Mouse (Mus musculus) mouse embryonic stem cell (cell line): ENCODE data around the gene Cd164l2.

Experiments
- in situ Hi-C, 2 experiments: fragments of 300-500 bp; cut with MboI; formaldehyde crosslinking; loops; 1 replicate in 1 of 2; 3 replicates in 1 of 2; pipeline ENCODE4 v1.14.3; 2019 to 2020; ENCODE audit warnings: low sequenced_read_pairs in 2 of 2, low pct_unique_long_range_greater_than_20kb in 1 of 2, mixed read lengths in 1 of 2; ENCODE audit not compliant: unreplicated experiment in 1 of 2

Gene Cd164l2

DNA sequence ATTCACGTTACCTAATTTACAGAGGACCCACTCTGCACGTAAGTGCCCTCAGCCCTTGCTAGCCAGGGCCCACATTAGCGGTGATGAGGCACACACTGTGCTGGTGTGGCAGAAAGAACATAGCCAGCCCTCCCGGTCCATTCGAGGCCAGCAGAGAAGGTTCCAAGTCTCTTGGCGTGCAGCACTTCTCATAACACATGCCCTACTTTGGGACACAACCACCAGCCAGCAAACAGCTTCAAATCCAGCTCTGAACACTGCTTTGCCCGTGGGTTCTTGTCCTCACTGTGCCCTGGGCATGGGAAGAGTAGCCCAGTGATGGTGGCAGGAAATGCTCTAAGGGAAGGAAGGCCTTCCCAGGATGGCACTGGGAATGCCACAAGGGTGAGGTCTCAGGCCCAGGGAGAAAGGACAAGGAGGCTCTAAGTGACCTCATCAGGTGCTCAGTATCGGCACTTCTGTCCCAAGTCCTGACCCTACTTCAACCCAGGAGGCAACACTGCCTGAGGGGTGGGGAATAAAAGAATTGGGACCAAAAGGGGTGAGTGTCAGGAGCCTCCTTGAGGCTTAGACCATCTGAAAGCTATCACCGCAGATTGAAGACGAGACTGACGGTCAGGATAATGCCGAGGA is 54.4 kb downstream of the Cd164l2 start:
- in situ Hi-C loops, result no loop called here

DNA sequence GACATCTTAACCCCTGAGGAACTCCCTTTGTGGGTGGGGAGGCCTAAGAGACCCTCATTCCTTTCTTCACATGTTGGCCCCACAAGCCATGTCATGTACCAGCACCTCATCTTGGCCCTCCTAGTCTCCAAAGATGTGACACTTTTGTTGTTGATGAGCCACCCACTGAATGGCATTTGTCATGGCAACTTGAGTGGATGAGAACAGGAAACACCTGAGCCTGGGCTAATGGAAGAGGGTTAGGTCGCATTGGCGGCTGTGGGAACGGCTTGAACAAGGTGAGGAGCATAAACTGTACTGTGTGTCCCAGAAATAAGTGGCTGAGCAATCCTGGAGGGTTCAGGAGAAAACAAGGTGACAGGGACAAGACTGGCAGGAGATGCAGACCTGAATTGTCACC is 57.0 kb downstream of the Cd164l2 start:
- in situ Hi-C loops, result no loop called here

DNA sequence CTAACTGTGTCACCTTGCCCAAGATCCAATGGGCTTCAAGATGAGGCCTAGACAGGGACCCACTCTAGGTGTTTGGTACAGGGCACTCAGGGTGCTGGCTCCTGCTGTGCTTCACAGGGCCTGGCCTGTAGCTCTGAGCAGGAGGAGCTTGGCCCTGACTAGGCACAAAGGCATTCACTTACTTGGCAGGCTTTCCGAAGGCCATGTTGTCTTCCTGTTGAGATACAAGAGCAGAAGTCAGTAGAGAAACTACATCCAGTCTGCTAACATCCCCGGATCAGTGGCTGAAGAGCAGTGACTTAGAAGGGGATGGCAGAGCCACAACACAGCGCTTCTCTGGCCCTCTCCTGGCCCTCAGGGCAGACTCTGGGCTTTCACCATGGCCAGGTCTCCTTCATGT is 57.7 kb downstream of the Cd164l2 start:
- in situ Hi-C loops, result no loop called here

DNA sequence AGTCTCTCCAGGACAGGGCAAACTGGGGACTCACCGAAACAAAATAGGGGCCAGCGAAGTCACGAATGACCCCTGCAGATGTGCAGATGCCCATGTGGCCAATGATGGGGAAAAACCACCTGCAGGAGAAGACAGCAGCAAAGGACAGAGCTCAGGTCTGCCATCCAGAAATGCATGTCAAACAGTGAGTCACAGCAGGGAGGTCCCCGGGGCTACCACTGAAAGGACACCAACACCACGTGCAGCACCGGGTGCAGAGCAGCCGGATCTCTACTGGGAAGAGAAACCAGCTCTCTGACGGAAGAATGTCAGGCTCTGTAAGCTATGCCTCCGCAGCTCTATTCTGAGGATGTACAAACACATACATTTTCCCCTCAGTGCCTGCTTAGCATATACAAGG is 59.0 kb downstream of the Cd164l2 start:
- in situ Hi-C loops, result no loop called here
